Mouse (Mus musculus) brain, embryonic 14.5 days (tissue): ENCODE measurements around the gene Klf3.

Experiments used
- CTCF ChIP-seq: fragments of 200-500 bp; IDR thresholded peaks from 2 replicates; pipeline ENCODE4 v1.5.1; 2012; ENCODE audit warnings: inconsistent platforms, mild to moderate bottlenecking, moderate library complexity, borderline replicate concordance; ENCODE audit not compliant: insufficient read depth, insufficient read length; ENCODE audit errors: extremely low read depth
- POLR2A ChIP-seq: fragments of 200-500 bp; IDR thresholded peaks from 2 replicates; pipeline ENCODE4 v1.6.1; 2012; ENCODE audit warnings: mild to moderate bottlenecking, inconsistent platforms, borderline replicate concordance; ENCODE audit not compliant: poor library complexity, insufficient read depth, insufficient read length, severe bottlenecking; ENCODE audit errors: extremely low read depth

DNA sequence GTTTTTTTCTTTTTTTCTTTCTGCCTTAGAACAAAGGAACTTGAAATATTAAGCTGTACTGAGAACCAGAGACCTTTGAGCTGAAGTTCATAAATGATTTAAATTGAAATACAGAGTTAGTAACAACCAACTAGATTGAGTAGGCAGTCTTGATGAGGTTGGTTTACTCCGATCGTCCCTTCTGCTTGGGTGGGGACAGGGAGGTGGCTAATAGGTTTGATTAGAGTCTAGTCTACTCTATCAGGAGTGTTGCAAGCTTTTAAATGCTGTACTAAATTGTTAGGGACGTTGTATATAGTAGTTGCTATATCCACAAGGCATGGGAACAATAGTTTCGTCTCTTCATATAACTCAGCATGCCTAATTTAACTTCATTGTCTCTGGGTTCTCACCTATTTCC is 4.4 kb downstream of the Klf3 start:
- TF ChIP-seq POLR2A (no peak), CTCF (no peak)
